8 mouse cellular contexts compared by ENCODE assay signal in the genomic region with DNA sequence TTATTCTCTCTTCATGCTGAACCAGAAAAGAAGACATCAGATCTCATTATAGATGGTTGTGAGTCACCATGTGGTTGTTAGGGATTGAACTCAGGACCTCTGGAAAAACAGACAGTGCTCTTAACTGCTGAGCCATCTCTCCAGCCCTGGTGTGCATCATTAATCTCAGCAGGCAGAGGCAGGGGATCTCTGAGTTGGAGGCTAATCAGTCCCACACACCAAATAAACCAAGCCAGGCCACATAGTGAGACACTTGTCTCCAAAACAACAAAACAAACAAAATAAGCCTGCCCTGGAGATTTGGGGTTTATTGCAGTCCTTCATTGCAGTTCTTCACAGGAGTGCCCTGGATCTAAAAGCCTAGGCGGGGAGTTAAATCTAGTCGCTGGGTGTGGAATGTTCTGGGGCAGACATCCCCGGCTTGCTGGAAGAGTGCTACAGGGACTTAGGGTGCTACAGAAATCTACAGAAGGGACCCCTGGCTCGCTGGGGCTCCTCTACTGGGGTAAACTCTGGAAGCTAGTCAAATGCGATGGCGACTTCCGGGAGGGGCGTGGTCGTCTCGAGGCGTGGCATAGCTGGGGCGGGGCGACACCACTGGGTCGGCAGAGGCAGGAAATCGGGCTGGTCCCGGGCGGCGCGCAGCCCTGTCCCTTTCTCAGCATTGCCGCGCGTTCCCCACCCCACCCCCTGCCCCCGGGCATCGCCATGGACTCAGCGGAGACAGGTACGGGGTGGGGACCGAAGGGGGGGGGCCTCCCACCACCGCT. TPM values are rescaled to one million over a fixed set of nuclear protein-coding genes. Genes with fewer than 3 reads are reported as not detected.
DNase-seq lines count a peak whose midpoint lies in the region; ATAC-seq lines count a peak whose summit lies in the region.

A gene (plus strand): TSS at position 586 of the 770 bp plus-strand sequence.

- H3K9me3 ChIP-seq in limb, embryonic 15.5 days = no peaks in the 10 kb centered on the region
- H3K9me3 ChIP-seq in midbrain, embryonic 16.5 days (replicated peaks; ENCODE audit: control insufficient read depth, low read length, poor library complexity, severe bottlenecking) = no peaks in the 10 kb centered on the region

- peak within 1 kb of the TSS; percentile 54 for H3K4me3 ChIP-seq in limb, embryonic 15.5 days
- peak within 1 kb of the TSS; percentile 70 for H3K4me3 ChIP-seq in midbrain, embryonic 16.5 days (ENCODE audit: low read depth, low read length)

- H3K27ac ChIP-seq in limb, embryonic 15.5 days = peak within 1 kb of the TSS; percentile 38
- peak within 1 kb of the TSS; percentile 76 for H3K27ac ChIP-seq in midbrain, embryonic 16.5 days (ENCODE audit: low read length)

- 6% methylated on average over 28 of the region's 28 CpGs for WGBS in limb, embryonic 15.5 days
- WGBS in midbrain, embryonic 16.5 days = 8% methylated on average over 25 of the region's 28 CpGs

- peak; percentile 48 to 58 for DNase-seq in cerebellum, postnatal 14 days
- DNase-seq in cerebellum, adult 9-11 months = no peak
- DNase-seq in embryo, embryonic 11.5 days (ENCODE audit: low read depth, low spot score) = peak; percentile 54
- DNase-seq in heart, adult 18-20 months = peak; percentile 88 to 89
- peak; percentile 87 for DNase-seq in kidney, adult 18-20 months
- DNase-seq in spleen, postnatal 36 days (ENCODE audit: low spot score in 2 of 2) = peak; percentile 91

- H3K27me3 ChIP-seq in limb, embryonic 15.5 days = no peaks in the 10 kb centered on the region
- no peaks in the 10 kb centered on the region for H3K27me3 ChIP-seq in midbrain, embryonic 16.5 days (ENCODE audit: control insufficient read depth, insufficient read depth, low read depth, low read length)

- peak within 1 kb of the TSS; percentile 88 for H3K4me2 ChIP-seq in limb, embryonic 15.5 days
- peak within 1 kb of the TSS; percentile 78 for H3K4me2 ChIP-seq in midbrain, embryonic 16.5 days (ENCODE audit: low read length)

- peak within 1 kb of the TSS; percentile 55 for H3K9ac ChIP-seq in limb, embryonic 15.5 days
- peak within 1 kb of the TSS; percentile 86 for H3K9ac ChIP-seq in midbrain, embryonic 16.5 days (ENCODE audit: low read depth, low read length)

- peaks cover 67% of the 10 kb centered on the region for H3K36me3 ChIP-seq in limb, embryonic 15.5 days
- peaks cover 46% of the 10 kb centered on the region for H3K36me3 ChIP-seq in midbrain, embryonic 16.5 days (ENCODE audit: control insufficient read depth, insufficient read depth, low read length)

- peaks cover 12% of the 10 kb centered on the region for H3K4me1 ChIP-seq in limb, embryonic 15.5 days
- H3K4me1 ChIP-seq in midbrain, embryonic 16.5 days (ENCODE audit: control insufficient read depth, insufficient read depth, low read length) = peaks cover 5% of the 10 kb centered on the region; the same call in 1 of the 2 replicates

- peak; percentile 71 for ATAC-seq in limb, embryonic 15.5 days (ENCODE audit: insufficient number of reproducible peaks, low FRiP score, low TSS enrichment, low read depth)
- ATAC-seq in midbrain, embryonic 16.5 days = peak; percentile 71

RNA-seq across cellular contexts. Expression of the gene that starts here (rescaled TPM):
- total RNA-seq in heart, adult 18-20 months (2021) = 1 to 10 TPM; 4.2 to 7.4 TPM
- polyA plus RNA-seq in limb, embryonic 15.5 days (2015; fragmentation: Nextera tagmentation; extraction: Ambion mirVana) = 10.4 and 10.8 TPM in 2 replicates
- 40.3 and 42.1 TPM in 2 replicates for polyA plus RNA-seq in midbrain, embryonic 16.5 days (2015; fragmentation: Nextera tagmentation; extraction: Ambion mirVana)
